ENCODE assay signal across 8 mouse cellular contexts in genomic region chr6:120858217-120858711, GRCm38 (mm10). TPM values are rescaled to one million over a fixed set of nuclear protein-coding genes. Genes with fewer than 3 reads are reported as not detected.
A peak's percentile ranks its signal among the peaks of the same experiment; 100 is the strongest.
DNase-seq lines count a peak whose midpoint lies in the region; ATAC-seq and TF ChIP-seq lines count a peak whose summit lies in the region.
"Had no signal": no experiment of that assay in that cellular context is flagged by ENCODE, and none has a peak within 500 bp of the region (broad histone marks: within the 10 kb centered on the region; RNA-seq: fewer than 3 reads in every experiment).

No protein-coding gene starts in this region.

- no peak for TF ChIP-seq CTCF in brain, embryonic 14.5 days (IDR thresholded peaks at IDR 0.05; ENCODE audit: borderline replicate concordance, extremely low read depth, insufficient read depth, insufficient read length)
- no peak for TF ChIP-seq CTCF in hindbrain, postnatal 0 days (IDR thresholded peaks at IDR 0.05; ENCODE audit: low read depth)

- H3K36me3 ChIP-seq in embryonic facial prominence, embryonic 10.5 days (replicated peaks) = peaks cover 57% of the 10 kb centered on the region
- peaks cover under 1% of the 10 kb centered on the region; the same call in 1 of the 2 replicates for H3K36me3 ChIP-seq in hindbrain, postnatal 0 days (ENCODE audit: insufficient read depth, low read length)
- H3K36me3 ChIP-seq in midbrain, embryonic 11.5 days (ENCODE audit: control insufficient read depth, insufficient read depth, low read length) = peaks cover 9% of the 10 kb centered on the region

- H3K27me3 ChIP-seq in embryonic facial prominence, embryonic 10.5 days (replicated peaks; ENCODE audit: low read depth, poor library complexity, severe bottlenecking) = no peaks in the 10 kb centered on the region
- no peaks in the 10 kb centered on the region for H3K27me3 ChIP-seq in hindbrain, postnatal 0 days (ENCODE audit: insufficient read depth, low read length)
- H3K27me3 ChIP-seq in midbrain, embryonic 11.5 days (ENCODE audit: control insufficient read depth, insufficient read depth, low read length) = no peaks in the 10 kb centered on the region
- H3K27me3 ChIP-seq: limb, embryonic 13.5 days had no signal

- H3K4me3 ChIP-seq in embryonic facial prominence, embryonic 10.5 days = no peak overlapping the region
- H3K4me3 ChIP-seq in hindbrain, postnatal 0 days (ENCODE audit: low read length) = no peak overlapping the region
- no peak overlapping the region for H3K4me3 ChIP-seq in midbrain, embryonic 11.5 days (ENCODE audit: low read depth, low read length)
- H3K4me3 ChIP-seq: limb, embryonic 13.5 days had no signal

- DNase-seq in brain, embryonic 14.5 days (ENCODE audit: low read depth) = peak; percentile 89
- DNase-seq in embryonic facial prominence, embryonic 10.5 days (ENCODE audit: low spot score) = peak; percentile 27
- peak; percentile 82 for DNase-seq in hindbrain, postnatal 0 days (ENCODE audit: low spot score)
- no peak for DNase-seq in midbrain, embryonic 11.5 days (ENCODE audit: low spot score, missing footprints)
- DNase-seq in lung, postnatal 4 days = no peak
- DNase-seq in urinary bladder, postnatal 14 days (ENCODE audit: low spot score) = no peak

- peak; percentile 94 for ATAC-seq in hindbrain, postnatal 0 days
- peak; percentile 84 for ATAC-seq in midbrain, embryonic 11.5 days (ENCODE audit: low FRiP score)
- no peak for ATAC-seq in inflammation-experienced regulatory T-cells, adult 6 months

- TF ChIP-seq POLR2A in brain, embryonic 14.5 days (IDR thresholded peaks at IDR 0.05; ENCODE audit: borderline replicate concordance, extremely low read depth, insufficient read depth, insufficient read length, poor library complexity, severe bottlenecking) = no peak

- 0 out of 2 replicates have a peak, but pooled peaks cover 4% of the 10 kb centered on the region for H3K4me1 ChIP-seq in embryonic facial prominence, embryonic 10.5 days
- H3K4me1 ChIP-seq in hindbrain, postnatal 0 days (ENCODE audit: insufficient read depth, low read length) = no peaks in the 10 kb centered on the region
- no peaks in the 10 kb centered on the region for H3K4me1 ChIP-seq in midbrain, embryonic 11.5 days (ENCODE audit: control insufficient read depth, insufficient read depth, low read length)
- H3K4me1 ChIP-seq: limb, embryonic 13.5 days had no signal

- H3K27ac ChIP-seq in embryonic facial prominence, embryonic 10.5 days (replicated peaks) = no peak overlapping the region
- peak overlapping the region; percentile 61 for H3K27ac ChIP-seq in hindbrain, postnatal 0 days
- no peak overlapping the region for H3K27ac ChIP-seq in midbrain, embryonic 11.5 days (ENCODE audit: low read depth, low read length)
- H3K27ac ChIP-seq: limb, embryonic 13.5 days had no signal

- H3K9ac ChIP-seq in hindbrain, postnatal 0 days (replicated peaks; ENCODE audit: low read length) = no peak overlapping the region
- no peak overlapping the region for H3K9ac ChIP-seq in midbrain, embryonic 11.5 days (ENCODE audit: low read length)
- H3K9ac ChIP-seq: limb, embryonic 13.5 days had no signal

- H3K4me2 ChIP-seq in hindbrain, postnatal 0 days (ENCODE audit: low read depth, low read length) = no peak overlapping the region
- no peak overlapping the region for H3K4me2 ChIP-seq in midbrain, embryonic 11.5 days
- H3K4me2 ChIP-seq: limb, embryonic 13.5 days had no signal

- H3K9me3 ChIP-seq in embryonic facial prominence, embryonic 10.5 days = no peaks in the 10 kb centered on the region
- H3K9me3 ChIP-seq in hindbrain, postnatal 0 days (ENCODE audit: low read length) = no peaks in the 10 kb centered on the region
- no peaks in the 10 kb centered on the region for H3K9me3 ChIP-seq in midbrain, embryonic 11.5 days (ENCODE audit: control insufficient read depth, low read length)
- H3K9me3 ChIP-seq: limb, embryonic 13.5 days had no signal

- WGBS in embryonic facial prominence, embryonic 10.5 days = 64% methylated on average over 8 of the region's 8 CpGs
- 37% methylated on average over 8 of the region's 8 CpGs for WGBS in hindbrain, postnatal 0 days
- WGBS in midbrain, embryonic 11.5 days = 35% methylated on average over 8 of the region's 8 CpGs

RNA-seq across cellular contexts. Expression of gene Bcl2l13, which starts 22.3 kb away (rescaled TPM):
- polyA plus RNA-seq in brain, embryonic 14.5 days (2012; rRNA removed) = 31.3 and 34.7 TPM in 2 replicates
- polyA plus RNA-seq in embryonic facial prominence, embryonic 10.5 days (2016; fragmentation: Nextera tagmentation; extraction: Ambion mirVana) = 45.1 and 49.7 TPM in 2 replicates
- 41.0 and 177 TPM in 2 replicates for total RNA-seq in hindbrain, postnatal 0 days (2014; rRNA removed)
- 25.5 and 27.6 TPM in 2 replicates for polyA plus RNA-seq in hindbrain, postnatal 0 days (2015; fragmentation: Nextera tagmentation; extraction: Ambion mirVana)
- 40.9 and 45.6 TPM in 2 replicates for polyA plus RNA-seq in midbrain, embryonic 11.5 days (2014; fragmentation: Nextera tagmentation; extraction: Ambion mirVana)
- polyA plus RNA-seq in inflammation-experienced regulatory T-cells, adult 6 months (2017; shearing (Covaris generic)) = 10 to 100 TPM in 1 of 3 experiments, 1 to 10 TPM in 2; 7.0 to 12.5 (median 8.6) TPM

RNA-seq across cellular contexts. Expression of gene Atp6v1e1, which starts 35.7 kb away (rescaled TPM):
- polyA plus RNA-seq in brain, embryonic 14.5 days (2012; rRNA removed) = 162 and 195 TPM in 2 replicates
- polyA plus RNA-seq in embryonic facial prominence, embryonic 10.5 days (2016; fragmentation: Nextera tagmentation; extraction: Ambion mirVana) = 116 and 117 TPM in 2 replicates
- total RNA-seq in hindbrain, postnatal 0 days (2014; rRNA removed) = 201 and 205 TPM in 2 replicates
- 329 and 344 TPM in 2 replicates for polyA plus RNA-seq in hindbrain, postnatal 0 days (2015; fragmentation: Nextera tagmentation; extraction: Ambion mirVana)
- 162 and 163 TPM in 2 replicates for polyA plus RNA-seq in midbrain, embryonic 11.5 days (2014; fragmentation: Nextera tagmentation; extraction: Ambion mirVana)
- polyA plus RNA-seq in inflammation-experienced regulatory T-cells, adult 6 months (2017; shearing (Covaris generic)) = 10 to 100 TPM; 78.2 to 86.1 (median 84.1) TPM

RNA-seq across cellular contexts. Expression of gene Bid, which starts 58.4 kb away (rescaled TPM):
- 23.3 and 23.6 TPM in 2 replicates for polyA plus RNA-seq in brain, embryonic 14.5 days (2012; rRNA removed)
- polyA plus RNA-seq in embryonic facial prominence, embryonic 10.5 days (2016; fragmentation: Nextera tagmentation; extraction: Ambion mirVana) = 16.8 and 19.4 TPM in 2 replicates
- 34.3 and 43.6 TPM in 2 replicates for total RNA-seq in hindbrain, postnatal 0 days (2014; rRNA removed)
- 41.5 and 44.3 TPM in 2 replicates for polyA plus RNA-seq in hindbrain, postnatal 0 days (2015; fragmentation: Nextera tagmentation; extraction: Ambion mirVana)
- 16.3 and 17.6 TPM in 2 replicates for polyA plus RNA-seq in midbrain, embryonic 11.5 days (2014; fragmentation: Nextera tagmentation; extraction: Ambion mirVana)
- 10 to 100 TPM; 42.6 to 56.8 (median 45.7) TPM for polyA plus RNA-seq in inflammation-experienced regulatory T-cells, adult 6 months (2017; shearing (Covaris generic))

Comparison
In these comparisons a context has a peak if more than half of its experiments do, and no peak if none do; other contexts are left out.
1. DNase-seq: peak in brain, embryonic 14.5 days (single experiment), embryonic facial prominence, embryonic 10.5 days (single experiment) and hindbrain, postnatal 0 days (single experiment); none in midbrain, embryonic 11.5 days (single experiment), lung, postnatal 4 days (0 of 2) and urinary bladder, postnatal 14 days (single experiment).